Mouse (Mus musculus) heart, postnatal 14 days (tissue): ENCODE measurements at regions not wholly inside any gene's neighbourhood (a gene's known extent, or its start where the extent isn't known, plus 50 kb on each side); places are given as distances from the start of the nearest gene placed in this dataset.

Experiments used
- DNase-seq, 2 experiments: peaks; one replicate each; pipeline ENCODE4 v3.0.0; 2021 to 2022
- intact Hi-C: fragments of 180-260 bp; cut with DNase I; formaldehyde crosslinking; loops from one replicate; pipeline ENCODE4 v1.15.1; 2025

DNA sequence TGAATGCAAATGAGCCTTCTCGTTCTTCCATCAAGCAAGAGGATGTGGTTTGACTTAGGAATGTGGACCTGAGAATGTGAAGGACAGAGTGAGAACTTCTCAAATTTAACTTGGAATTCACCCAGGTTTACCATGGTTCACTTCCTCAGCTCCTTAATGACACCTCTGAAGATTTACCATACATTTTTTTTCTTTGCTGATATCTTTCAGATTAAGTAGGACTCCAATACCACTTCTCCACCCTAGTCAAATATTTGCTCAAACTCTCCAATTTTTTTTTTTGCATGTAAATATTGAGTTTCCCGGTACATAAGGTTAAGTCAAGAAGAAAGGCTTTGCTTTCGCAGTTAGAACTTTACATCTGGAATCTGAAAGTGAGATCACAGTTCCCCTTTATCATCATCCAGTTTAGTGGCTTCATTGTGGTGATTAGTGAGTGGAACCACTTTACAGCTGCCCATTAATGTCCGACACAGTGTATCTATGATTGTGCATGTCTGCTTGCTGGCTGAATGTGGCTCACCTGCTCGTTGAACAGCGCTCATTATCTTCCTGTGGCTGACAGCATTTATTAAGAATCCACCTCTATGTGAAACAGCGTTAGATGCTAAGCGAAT is 446.0 kb upstream of the Adam34 start:
- intact Hi-C loops = no loop called here
- DNase-seq = no peak

GRCm38 (mm10) chr8:44165115-44165514 is 455.3 kb upstream of the Adam34 start:
- no peak for DNase-seq
- intact Hi-C loops = no loop called here

DNA sequence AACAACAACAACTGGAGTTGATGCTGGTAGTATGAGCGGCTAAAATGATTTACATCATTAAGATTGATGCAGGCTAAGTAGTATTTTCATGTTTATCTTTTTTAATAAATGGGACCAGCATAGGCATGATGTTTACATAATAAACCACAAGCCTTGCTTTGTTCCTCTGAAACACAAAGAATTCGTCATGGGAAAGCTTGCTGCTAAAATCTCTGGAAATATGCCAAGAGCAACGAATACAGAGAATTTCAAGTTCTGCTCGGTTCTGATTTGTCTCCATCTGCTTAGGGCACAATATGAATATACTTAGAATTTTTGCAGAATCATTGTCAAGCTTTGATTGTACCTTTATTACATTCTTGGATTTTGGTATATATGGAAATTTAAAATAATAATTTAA is 467.2 kb upstream of the Adam34 start:
- DNase-seq = no peak

GRCm38 (mm10) chr8:44202228-44202627 is 492.4 kb upstream of the Adam34 start:
- DNase-seq = no peak
- intact Hi-C loops = no loop called here

More for the DNA sequence above, 467.2 kb upstream of the Adam34 start:
- intact Hi-C loops = no loop called here

GRCm38 (mm10) chr8:44206391-44207170 is 496.7 kb upstream of the Adam34 start:
- no peak for DNase-seq
- intact Hi-C loops = no loop called here

GRCm38 (mm10) chr8:44222346-44222745 is 512.5 kb upstream of the Adam34 start:
- intact Hi-C loops = no loop called here
- no peak for DNase-seq

GRCm38 (mm10) chr8:44252393-44252792 is 542.5 kb upstream of the Adam34 start:
- intact Hi-C loops = no loop called here
- no peak for DNase-seq

- DNase-seq = no peak
- intact Hi-C loops = no loop called here
Measured at GRCm38 (mm10) chr8:44257051-44257450, 547.2 kb upstream of the Adam34 start.

DNA sequence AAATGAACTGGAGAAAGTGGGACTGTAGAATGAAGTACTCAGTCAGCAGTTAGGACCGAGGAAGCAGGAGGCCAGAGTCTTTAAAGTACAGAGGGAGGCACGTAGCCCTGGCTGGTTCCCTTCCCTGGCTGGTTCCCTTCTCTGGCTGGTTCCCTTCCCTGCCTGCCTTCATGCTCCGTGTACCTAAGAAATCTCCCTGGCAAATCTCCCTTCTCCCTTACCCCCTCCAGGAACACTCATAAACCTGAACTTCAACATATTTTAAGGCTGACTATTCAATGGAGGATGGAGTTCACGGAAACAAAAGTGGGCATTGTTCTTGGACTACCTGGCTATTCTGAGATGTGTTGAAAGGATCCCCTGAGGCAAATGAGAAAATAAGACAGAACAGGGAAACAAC is 551.2 kb upstream of the Adam34 start:
- DNase-seq = no peak

DNA sequence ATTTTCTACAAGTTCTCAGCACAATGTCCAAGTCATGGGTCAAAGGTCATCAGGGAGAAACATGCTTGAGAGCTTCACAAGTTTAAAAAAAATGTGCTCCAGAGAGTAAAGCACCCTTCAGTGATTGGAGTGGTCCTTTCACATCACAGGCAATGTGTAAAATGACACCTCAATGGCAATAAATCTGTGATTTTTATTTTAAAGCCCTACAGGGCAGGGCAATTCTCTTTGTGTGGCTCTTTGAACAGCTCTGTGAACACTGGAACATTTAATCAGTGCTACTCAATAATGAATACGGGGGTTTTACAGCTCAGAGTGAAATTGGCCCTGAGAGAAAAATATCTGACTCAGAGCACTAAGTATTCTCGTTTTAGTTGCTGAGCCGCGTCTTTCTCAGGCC is 563.5 kb upstream of the Adam34 start:
- no peak for DNase-seq
- intact Hi-C loops = no loop called here

More for the DNA sequence above, 551.2 kb upstream of the Adam34 start:
- intact Hi-C loops = no loop called here

DNA sequence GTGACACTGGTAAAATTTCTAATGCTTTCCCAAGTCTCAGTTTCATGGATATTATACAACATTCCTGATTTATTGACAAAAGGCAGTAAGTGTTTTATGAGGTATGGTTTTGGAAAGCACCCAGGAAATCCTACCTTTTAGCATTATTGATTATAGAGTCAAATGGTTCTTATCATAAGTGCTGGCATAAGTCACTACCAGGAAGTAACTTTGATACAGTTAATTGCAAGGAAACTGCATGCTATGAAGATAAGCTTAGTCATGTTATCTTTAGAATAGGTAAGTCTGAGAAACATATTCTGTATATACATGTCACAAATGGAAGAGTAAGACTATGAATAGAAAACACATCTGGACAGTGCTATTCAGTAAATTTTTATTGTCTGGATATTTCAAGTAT is 608.4 kb upstream of the Adam34 start:
- intact Hi-C loops = no loop called here
- DNase-seq = no peak

- DNase-seq = no peak
- intact Hi-C loops = no loop called here
Measured at GRCm38 (mm10) chr8:44334323-44334993, 600.8 kb upstream of the Fat1 start.

GRCm38 (mm10) chr8:44343401-44343800 is 591.8 kb upstream of the Fat1 start:
- DNase-seq = no peak
- intact Hi-C loops = no loop called here

DNA sequence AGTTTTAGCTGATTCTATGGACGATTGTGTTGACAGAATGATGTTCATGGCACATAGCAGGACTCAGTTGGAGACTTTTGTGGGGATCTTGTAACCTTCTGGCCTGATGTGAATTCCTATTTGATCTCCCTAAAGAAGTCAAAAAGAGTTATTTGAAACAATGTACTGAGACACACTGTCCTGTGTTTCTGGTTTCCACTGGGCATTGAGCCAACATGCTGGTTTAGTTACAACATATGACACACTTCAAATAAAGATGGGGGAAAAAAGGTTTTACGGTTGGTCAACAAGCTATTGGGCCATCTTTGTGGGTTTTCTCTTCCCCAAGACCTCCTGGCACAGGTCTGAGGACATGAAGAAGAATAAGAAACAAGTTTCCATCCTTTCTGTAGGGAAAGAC is 591.3 kb upstream of the Fat1 start:
- peak in 1 of 2 experiments; percentile 5 for DNase-seq
- intact Hi-C loops = no loop called here

- DNase-seq = peak; percentile 7 to 8
Measured at GRCm38 (mm10) chr8:44347412-44347811, 587.8 kb upstream of the Fat1 start.

GRCm38 (mm10) chr8:44373987-44374386 is 561.3 kb upstream of the Fat1 start:
- intact Hi-C loops = no loop called here
- DNase-seq = peak; percentile 2 to 13

More at GRCm38 (mm10) chr8:44347412-44347811, 587.8 kb upstream of the Fat1 start:
- intact Hi-C loops = no loop called here

GRCm38 (mm10) chr8:44377731-44378130 is 557.5 kb upstream of the Fat1 start:
- no peak for DNase-seq
- intact Hi-C loops = no loop called here

- intact Hi-C loops = no loop called here
- DNase-seq = no peak
Measured at GRCm38 (mm10) chr8:44408462-44408861, 526.8 kb upstream of the Fat1 start.

DNA sequence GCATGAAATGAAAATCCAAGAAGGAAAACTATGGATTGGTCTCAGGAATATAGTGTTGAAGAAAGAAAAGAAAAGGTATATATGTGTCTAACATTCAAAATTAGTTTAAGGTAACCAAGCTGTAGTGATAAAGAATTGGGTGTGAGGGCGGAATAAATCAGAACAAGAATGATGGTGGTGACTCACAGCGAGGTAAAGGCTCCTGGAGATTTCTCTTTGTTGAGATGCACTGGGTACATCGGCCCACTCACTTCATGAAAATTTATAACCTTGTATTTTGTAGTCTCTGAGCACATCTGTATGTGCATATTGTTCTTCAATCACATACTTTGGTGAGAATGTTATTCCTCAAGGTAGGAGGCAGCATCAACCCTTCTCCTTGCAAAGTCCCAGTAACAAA is 525.0 kb upstream of the Fat1 start:
- intact Hi-C loops = no loop called here
- no peak for DNase-seq

- intact Hi-C loops = no loop called here
Measured at GRCm38 (mm10) chr8:44418003-44418402, 517.2 kb upstream of the Fat1 start.

GRCm38 (mm10) chr8:44455433-44455832 is 479.8 kb upstream of the Fat1 start:
- DNase-seq = no peak
- intact Hi-C loops = no loop called here

More at GRCm38 (mm10) chr8:44418003-44418402, 517.2 kb upstream of the Fat1 start:
- no peak for DNase-seq

GRCm38 (mm10) chr8:44456336-44456735 is 478.9 kb upstream of the Fat1 start:
- intact Hi-C loops = no loop called here
- DNase-seq = no peak
